Mouse (Mus musculus) liver, embryonic 14 days (tissue): ENCODE data around the gene Tmem213. TPM values are rescaled to one million over a fixed set of nuclear protein-coding genes. Genes with fewer than 3 reads are reported as not detected.

ENCODE experiments used
- polyA plus RNA-seq: library from polyadenylated mRNA; depleted of rRNA; stranded (reverse); fragments of >200 nt; gene quantifications from 2 replicates; pipeline ENCODE4 v1.2.3, GENCODE M21; 2012; rRNA removed

Gene Tmem213
- not detected in 2 replicates for polyA plus RNA-seq

DNA sequence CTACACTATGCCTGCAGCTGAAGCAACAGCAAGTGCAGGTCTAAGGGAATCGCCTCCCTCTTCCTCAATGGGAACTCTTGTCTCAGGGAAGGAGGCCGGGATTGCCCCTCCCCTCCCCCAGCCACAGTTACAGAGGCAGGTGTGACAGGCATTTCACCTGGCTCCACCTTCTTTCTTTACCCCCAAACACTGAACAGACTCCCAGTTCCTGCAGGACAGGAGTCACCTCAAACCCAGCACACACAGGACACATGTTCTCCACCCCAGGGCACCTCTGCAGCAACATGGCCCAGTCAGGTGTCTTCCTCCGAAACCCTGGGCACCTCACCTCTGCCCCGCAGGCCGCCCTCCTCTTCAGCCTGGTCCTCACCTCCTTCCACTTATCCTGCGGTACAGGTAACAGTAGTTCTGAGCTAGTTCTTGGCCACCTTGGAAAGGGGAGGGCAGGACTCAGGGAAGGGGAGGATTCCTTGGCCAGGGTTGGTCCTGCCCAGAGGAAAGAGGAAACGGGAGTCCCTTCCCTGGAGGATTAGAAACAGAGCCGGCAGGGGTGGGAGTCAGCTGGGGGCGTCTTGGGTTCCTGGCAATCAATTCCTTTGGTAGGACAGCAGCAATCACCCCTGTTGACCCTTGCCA lies at the start of gene Tmem213:
TSS of gene Tmem213 (plus strand) at position 96 of the 636 bp plus-strand sequence.

DNA sequence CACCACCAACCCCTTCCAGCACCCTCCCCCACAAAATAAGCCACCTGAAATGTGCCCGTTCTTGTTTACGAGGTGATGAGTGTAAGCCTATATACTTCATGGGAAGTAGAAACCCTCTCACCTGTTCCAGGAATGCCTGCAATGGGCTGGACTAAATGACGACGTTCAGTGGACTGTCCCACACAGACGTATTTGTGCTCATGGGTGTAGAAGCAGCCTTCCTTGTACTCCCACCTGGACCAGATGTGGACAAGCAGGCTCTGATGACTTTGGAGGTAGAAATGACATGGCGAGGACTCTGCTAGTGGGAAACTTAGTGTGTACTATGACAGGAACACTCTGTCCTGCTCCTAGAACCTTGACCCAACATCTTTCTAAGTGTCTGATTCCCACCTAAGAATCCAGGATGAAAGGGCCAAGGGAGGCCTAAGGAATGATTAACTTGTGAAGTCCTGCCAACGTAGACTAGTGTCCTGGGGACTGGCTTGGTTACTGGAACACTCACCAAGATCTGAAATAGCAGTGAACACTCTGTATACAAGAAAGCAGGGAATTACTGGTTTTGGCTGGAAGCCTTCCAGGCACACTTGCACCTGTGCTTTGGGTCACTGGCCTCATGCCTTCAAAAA lies 15.3 kb downstream of the Tmem213 start, which contains the start of gene Atp6v0a4:
TSS of gene Atp6v0a4 (minus strand) at position 380 of the 629 bp plus-strand sequence.

Other genes with a start within 250 kb of the Tmem213 start
- gene Trim24, start 238.4 kb upstream of the Tmem213 start, polyA plus RNA-seq: 8.5 and 8.8 TPM in 2 replicates
- gene Svopl, start 62.3 kb upstream of the Tmem213 start, polyA plus RNA-seq: 0.01 TPM in 1 of 2 replicates, not detected in the other
- gene Atp6v0a4, start 15.3 kb downstream of the Tmem213 start, polyA plus RNA-seq: 0.08 and 0.10 TPM in 2 replicates
- gene D630045J12Rik, start 144.8 kb downstream of the Tmem213 start, polyA plus RNA-seq: 0.27 and 0.29 TPM in 2 replicates
- 3.5 and 3.9 TPM in 2 replicates for gene Zc3hav1l, start 190.0 kb downstream of the Tmem213 start, polyA plus RNA-seq
- 23.2 and 27.3 TPM in 2 replicates for gene Zc3hav1, start 245.3 kb downstream of the Tmem213 start, polyA plus RNA-seq